Mouse (Mus musculus): ENCODE measurements around the gene Gm49486.

The Gm49486 gene

DNA sequence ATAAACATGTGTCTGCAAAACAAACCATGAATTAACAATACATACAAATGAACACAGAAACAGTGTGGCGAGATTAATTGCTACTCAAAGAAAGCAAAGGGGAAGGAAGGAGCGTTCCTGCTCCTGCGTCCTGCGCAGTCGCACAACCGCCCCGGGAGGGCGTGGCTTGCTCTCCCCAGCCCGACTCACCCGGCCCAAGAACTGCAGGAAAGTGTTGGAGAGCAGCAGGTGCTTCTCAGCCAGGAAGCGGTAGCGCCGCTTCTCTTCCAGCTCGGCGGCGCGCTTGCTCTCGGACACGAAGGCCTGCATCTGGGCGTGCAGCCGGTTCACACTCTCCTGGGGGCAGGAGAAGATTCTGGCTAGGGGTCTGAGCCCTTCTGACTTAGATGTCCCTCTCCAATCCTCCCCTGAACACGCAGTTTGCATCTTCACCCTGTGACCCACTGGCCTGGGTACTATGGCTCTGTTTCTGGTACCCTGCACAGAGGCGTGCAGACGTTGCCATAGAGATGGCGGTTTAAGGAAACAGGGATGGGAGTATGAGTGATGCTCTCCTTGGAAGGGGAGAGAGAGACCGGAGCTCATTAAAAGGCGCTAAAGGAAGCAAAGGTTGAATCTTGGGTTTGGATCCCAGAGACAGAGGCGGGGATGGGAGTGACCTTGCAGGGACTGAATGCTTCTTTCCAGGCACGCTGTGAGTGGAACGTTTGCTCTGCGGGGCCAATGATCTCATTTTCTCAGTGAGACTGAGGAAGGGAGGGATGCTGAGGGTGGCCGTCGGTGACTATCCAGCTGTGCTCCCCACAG is 41.3 kb downstream of the Gm49486 start:
- DNase-seq (ENCODE audit: low read depth, low spot score), result peak; percentile 91

DNA sequence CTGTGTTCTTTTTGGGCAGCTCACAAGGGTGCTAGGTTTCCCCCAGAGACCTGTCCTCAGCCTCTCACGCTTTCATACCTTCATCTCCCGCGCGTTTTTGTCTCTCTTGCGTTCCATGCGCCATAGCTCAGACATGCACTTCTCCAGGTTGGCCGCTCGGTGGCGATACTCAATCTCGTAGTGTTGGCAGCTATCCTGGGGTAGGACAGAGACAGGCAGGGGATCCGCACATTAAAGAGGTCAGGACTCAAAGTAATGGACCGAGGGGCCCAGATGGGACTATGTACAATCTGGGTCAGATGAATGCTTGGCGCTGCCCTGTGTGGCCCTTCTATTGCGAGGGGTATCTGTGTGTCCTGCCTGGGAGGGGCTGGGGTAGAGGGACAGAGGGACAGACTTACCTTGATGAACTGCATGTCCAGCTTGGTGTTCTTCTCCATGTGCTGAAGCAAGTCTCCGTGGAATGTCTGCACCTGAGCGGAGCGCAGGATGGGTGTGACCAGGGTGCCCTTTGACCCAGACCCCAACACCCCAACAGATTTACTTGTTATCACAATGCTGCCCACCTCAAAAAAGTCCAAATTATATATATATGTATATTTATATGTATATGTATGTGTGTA is 42.0 kb downstream of the Gm49486 start:
- DNase-seq (ENCODE audit: low read depth, low spot score), result peak; percentile 74

DNA sequence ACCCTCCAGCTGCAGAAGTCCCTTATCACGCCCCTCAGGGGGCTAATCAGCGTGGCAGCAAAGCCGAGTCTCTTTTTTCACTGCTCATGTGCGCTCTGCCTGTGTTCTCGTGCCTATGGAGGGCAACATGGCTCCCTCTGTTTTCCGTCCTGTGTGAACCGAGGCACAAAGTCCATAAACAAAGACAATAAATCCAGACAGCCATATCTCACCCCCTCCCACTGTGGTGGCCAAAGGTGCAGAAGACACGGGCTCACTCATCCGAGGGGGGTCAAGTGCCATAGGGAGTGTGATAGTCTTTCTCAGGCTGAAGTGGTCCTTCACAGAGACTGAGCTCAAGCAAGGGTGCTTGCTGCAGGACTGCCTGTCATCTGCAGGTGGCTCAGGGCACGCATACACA is 43.8 kb downstream of the Gm49486 start:
- DNase-seq (ENCODE audit: low read depth, low spot score), result no peak

DNA sequence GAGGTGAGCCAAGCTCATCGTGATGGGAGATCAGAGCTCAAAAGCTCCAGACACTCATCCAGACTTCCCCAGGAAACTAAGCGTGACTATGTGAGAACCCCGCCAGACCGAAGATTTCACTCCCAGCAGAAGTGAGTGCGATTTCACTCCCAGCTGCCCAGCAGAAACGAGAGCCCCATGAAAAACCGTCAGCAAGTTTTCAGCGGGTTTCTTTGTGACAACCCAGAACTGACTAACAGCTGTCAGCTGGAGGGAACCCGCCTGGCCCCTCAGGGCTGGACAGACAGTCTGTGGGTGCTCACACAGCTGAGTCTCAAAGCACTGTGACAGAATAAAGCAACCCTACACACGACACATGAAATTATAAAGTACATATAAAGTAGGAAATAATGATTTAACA is 48.5 kb downstream of the Gm49486 start:
- no peak for DNase-seq (ENCODE audit: low read depth, low spot score)

DNA sequence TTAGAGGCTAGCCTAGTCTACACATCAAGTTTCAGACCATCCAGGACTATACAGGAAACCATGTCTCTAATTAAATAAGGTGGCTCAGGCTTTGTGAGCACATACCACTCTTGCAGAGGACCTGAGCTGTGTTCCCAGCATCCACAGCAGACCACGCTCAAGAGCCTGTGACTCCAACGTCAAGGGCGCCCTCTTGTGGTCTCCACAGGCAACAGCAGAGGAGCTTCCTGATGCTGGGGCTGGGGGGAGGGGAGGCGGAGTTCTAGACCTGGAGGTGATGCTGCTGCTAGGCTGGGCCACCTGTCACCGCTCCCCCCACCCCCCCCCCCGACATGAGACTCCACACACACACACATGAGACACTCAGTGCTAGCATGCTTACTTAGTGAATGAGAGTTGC is 51.0 kb downstream of the Gm49486 start:
- DNase-seq (ENCODE audit: low read depth, low spot score), result peak; percentile 57

DNA sequence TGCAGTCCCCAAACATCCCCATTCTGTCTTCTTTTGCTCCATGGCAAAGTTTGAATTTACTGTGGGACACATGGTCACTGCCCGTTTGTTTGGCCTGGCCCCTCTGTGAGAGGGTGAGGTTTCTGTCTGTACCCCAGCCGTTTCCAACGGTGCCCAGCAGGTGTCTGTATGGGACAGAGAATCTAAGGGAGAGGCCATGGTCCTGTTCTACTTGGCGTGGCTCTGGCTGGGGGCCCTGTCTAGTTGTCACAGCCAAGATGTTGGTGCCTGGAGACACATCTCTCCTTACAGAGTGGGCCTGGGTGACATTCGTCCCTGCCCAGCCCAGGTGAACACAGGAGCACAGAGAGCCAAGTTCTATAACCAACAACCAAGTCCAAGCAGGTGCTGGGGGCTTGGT is 51.7 kb downstream of the Gm49486 start:
- DNase-seq (ENCODE audit: low read depth, low spot score), result no peak

DNA sequence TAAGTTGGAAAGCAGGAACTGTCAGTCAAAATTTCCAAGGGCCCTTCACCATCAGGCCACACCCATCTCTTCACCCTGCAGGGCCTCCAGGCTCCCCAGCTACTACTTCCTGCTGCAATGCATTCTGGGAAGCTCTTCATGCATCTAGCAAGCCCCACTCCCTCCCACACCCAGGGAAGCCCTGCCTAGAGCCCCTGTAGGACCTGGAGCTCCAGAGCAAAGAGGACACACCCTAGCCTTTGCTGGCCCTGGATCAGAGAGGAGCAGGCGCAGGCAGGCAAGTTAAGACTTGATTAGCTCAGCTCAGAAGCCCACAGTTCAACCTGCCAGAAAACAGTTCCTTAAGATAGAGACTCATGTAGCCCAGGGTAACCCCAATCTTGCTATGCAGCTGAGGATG is 52.2 kb downstream of the Gm49486 start:
- peak; percentile 69 for DNase-seq (ENCODE audit: low read depth, low spot score)

DNA sequence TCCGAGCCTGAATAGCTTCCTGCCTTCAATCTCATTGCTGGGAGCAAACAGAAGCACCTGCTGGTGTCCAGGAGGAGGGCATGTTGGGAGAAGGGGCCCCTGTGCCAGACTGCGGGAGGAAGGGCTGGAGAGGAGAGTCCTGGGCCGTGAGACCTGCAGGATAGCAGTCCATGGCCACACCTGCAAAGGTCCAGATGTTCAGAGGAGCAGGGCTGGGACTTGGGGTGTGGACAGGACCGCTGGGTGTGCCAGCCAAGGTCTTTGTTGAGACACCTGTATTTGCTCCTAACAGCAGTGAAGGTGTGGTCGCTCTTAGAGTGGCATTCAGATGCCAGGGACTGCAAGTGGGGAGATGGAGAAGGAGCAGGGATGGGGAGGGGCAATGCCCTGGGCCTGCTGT is 53.2 kb downstream of the Gm49486 start:
- no peak for DNase-seq (ENCODE audit: low read depth, low spot score)

DNA sequence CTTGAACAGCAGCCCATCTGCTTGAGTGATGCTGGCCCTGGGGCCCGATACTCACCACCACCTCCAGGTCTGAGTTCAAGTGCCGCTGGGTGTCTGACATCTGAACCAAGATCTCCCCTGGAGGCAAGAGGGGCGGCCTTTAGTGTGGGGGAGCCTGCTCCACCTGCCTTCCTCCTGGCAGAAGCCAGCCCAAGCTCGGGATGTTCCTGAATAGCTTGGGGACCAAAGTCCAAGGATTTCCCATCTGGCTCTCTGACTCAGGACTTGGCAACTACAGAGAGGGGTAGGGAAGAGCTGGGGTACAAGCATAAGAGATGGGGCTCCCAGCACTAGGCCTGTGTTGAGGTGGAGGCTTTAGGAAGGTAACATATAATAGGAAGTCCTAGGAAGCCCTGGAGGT is 54.2 kb downstream of the Gm49486 start:
- no peak for DNase-seq (ENCODE audit: low read depth, low spot score)

DNA sequence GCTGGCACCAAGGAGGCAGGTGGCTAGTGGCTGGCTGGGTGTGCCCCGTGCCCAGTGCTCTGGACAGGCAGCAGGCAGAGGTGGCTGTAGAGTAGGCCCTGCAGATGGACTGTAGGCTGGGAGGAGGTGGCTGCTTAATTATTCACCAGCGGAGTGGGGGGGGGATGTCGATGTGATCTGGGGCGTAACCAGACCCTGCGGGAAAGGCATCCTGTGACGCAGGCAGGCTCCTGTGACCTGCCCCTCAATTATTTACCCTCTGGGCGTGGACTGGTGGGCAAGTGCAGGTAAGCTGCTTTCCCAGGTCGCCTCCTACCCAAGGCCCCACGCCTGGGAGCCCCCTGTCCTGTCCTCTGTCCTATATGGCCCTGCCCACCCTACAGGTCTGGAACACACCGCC is 56.2 kb downstream of the Gm49486 start, which contains the start of gene Baiap2l2:
Gene Baiap2l2, minus strand, starts transcription at position 139 of the 400 bp plus-strand sequence.
- DNase-seq (ENCODE audit: low read depth, low spot score), result no peak

DNA sequence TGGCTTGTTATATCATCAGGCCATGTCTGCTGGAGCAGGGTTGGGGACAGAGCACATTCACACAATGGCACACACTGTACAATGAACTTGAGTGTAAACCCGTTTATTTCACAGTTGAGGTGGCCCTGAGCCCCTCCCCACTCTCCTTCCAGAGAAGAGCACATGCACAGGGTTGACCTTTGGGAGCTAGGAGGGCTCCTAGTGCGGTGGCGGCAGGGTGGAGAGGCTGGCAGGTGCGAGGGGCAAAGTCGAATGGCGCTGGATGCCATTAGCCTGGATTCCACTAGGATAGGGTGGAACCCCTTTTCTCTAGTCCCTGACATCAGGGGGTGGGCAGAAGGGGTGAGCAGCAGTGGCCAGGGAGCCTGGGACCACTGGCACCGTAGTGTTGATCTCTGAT is 57.0 kb downstream of the Gm49486 start:
- no peak for DNase-seq (ENCODE audit: low read depth, low spot score)

DNA sequence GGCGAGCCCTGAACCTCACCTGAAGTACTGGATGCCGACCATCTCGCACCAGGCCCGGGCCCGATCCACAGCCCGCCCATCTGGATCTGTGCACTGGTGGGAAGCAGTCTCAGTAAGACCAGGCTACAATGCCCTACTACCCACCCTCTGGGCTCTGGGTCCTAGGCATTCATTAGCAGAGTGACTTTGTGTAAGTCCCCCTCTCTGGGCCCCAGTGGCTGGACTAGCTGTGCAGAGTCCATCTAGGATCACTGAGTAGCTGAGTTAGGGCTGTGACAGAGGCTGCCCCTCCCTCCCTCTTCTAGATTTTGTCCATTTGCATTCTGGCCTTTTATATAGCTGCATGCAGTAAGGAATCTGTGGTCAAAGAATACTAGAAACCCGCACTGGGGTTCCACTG is 57.9 kb downstream of the Gm49486 start:
- no peak for DNase-seq (ENCODE audit: low read depth, low spot score)

DNA sequence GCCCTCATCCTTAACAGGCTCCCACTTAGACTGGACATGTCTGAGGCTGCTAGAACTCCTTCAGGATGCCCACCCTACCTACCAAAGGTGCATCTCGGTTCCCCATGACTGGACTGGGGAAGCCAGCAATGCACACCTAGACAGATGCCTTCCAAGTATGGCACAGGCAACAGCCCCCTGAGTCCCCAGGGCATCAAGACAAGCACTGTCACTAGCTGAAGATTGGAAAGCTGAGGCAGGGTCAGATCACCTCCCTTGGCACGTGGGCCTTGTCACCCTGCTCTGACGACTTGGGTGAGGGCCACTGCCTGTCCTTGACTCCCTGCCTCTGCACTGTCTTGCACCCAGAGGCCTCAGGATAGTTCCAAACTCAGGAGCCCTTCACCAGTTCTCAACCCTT is 59.2 kb downstream of the Gm49486 start:
- no peak for DNase-seq (ENCODE audit: low read depth, low spot score)

DNA sequence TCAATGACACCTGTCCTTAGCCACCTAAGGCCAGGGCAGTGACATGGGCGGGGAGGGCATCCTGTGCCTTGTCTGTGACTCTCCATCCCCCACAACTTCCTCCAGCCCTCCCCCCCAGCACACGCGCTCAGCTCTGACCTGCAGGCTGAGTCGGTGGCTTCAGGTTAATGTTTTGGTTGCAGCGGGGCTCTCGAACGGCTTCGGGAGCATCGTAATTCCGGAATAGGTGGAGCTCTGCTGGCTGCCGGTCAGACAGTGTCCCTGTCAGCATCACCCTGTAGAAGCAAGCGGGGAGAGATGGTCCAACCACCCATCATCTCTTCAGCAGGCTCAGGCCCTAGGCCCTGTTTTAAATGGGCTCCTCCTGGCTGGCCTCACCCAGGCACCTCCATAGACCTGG is 60.2 kb downstream of the Gm49486 start:
- DNase-seq (ENCODE audit: low read depth, low spot score), result no peak

DNA sequence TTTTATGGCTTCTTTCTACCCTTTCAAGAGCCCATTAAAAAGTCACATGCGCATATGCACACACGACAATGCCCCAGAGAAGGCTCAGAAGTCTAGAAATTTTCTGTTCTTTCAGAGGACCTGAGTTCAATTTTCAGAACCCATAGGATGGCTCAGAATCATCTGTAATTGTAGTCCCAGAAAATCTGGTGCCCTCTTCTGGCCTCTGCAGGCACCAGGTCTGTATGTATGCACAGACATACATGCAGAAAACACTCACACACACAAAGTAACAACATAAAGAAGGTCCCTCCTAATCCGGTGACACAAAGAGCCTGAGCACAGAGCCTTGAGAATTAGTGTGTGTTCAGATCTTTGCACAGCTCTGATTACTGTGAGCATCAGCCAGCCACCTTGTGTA is 61.1 kb downstream of the Gm49486 start:
- no peak for DNase-seq (ENCODE audit: low read depth, low spot score)

DNA sequence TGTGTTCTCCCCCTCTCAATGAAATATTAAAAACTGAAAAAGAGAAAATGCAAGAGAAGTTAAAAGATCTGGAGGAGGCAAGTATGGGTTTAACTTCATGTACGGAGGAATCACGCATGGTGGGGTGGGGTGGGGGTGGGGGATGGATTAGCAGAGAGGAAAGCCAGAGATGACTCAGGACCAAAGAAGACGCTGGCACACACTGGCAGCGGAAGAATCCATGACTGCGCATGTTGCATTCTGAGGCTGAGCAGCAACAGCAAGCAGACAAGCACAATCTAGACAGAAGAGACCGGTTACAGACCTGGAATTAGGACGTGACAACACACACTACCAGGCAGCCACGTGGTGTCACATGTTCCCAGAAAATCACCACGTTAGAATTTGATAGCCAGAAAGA is 63.6 kb downstream of the Gm49486 start:
- DNase-seq (ENCODE audit: low read depth, low spot score), result no peak

DNA sequence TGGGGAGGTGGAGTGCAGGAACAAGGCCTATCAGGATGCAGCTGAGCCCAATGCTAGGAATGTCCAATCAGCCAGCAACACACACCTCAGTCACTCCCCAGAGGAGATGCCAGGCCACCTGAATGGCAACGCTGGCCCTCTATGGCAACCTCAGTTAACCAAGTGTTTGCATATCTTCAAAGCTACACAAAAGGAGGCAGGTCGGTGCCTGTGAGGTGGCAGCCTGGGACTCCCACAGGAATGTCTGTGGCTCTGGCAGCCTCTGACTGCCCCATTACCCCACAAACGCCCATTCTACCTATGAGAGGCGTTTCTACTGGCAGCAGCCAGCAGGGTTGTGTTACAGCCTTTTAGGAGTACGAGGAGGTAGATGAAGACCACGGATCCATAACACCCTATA is 69.4 kb downstream of the Gm49486 start:
- DNase-seq (ENCODE audit: low read depth, low spot score), result no peak

DNA sequence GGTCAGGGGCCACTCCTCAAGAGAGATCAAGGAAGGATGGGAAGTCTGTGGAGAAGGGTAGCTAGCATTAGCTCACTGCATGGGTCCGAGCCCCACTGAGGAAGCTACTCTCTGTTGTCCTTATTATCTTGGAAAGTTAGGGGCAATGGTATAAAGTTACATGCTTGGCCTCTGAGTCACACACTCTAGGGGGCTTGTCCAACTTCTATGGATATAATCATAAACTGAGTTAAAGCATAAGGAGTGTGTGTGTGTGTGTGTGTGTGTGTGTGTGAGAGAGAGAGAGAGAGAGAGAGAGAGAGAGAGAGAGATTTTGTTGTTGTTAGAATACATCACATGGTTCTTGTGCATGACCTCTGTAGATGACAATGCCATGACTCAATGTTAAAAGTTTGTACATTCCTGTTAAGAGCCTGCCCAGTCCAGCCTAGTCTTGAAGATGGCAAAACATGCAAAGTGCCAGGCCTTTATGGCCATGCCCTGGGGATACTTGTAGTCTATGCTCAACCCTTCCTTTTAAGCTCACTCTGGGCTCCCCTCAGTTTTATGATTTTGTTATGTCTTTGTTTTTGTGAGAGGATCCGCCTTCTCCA is 70.5 kb downstream of the Gm49486 start:
- no peak for DNase-seq (ENCODE audit: low read depth, low spot score)

DNA sequence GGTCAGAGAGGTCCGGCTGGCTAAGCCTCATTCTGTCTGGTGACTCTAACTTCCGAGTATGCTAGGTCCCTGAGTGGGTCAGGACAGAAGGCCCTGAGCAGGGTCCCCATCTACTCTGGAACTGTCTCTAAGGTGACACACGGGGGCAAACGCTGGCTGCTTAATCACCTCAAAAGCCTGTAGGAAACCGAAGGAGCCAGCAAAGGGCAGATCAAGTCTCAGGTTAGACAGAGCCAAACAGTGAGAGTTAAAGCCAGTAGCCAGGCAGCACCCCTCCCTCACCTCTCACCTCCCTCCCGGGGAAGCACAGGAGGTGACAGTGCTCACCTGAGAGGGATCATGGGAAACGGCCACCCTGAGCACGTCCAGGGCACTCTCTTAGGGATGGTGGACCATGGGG is 74.5 kb downstream of the Gm49486 start:
- DNase-seq (ENCODE audit: low read depth, low spot score), result no peak

DNA sequence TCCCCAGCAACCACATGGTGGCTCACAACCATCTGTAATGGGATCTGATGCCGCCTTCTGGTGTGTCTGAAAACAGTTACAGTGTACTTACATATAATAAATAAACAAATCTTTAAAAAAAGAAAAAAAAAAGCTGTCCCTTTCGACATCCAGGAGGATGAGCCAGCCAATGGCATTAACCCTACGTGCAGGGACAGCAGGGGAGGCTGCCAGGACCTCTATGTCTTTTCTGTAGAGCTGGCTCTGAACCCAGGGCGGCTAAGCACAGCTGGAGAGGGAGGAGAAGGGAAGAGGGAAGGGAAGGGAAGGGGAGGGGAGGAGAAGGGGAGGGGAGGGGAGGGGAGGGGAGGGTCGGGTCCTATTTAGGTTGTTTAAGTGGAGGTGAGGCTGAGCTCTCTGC is 75.6 kb downstream of the Gm49486 start:
- DNase-seq (ENCODE audit: low read depth, low spot score), result no peak

DNA sequence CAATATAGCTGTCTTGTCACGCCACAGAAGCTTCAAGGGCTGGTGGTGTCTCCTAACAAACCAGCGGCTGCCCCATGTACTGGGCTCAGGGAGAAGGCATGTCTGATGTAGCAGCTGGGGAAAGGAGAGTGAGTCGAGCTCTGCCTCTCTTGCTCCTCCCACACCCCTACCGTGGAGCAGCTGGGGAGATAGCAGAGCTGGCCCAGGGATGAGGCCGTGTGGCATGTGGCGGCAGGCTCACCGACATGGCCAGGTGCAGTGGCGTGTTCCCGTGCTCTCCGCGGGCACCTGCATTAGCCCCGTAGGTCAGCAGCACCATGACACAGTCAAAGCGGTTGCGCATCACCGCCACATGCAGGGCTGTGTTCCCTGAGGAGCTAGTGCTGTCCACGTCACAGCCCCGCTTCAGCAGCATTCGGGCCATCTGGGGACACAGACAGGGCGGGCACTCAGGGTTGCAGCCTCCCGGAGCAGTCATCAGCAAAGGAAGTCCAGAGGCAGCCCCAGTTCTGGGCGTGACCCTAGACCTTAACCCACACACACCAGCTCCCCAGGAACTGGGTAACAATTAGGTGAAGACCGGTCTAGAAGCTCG is 76.9 kb downstream of the Gm49486 start:
- no peak for DNase-seq (ENCODE audit: low read depth, low spot score)

Measured in CD4-positive helper T cell, adult 2 months (primary cell).